Mouse (Mus musculus): ENCODE measurements around the gene Bzw1. TPM values are rescaled to one million over a fixed set of nuclear protein-coding genes. Genes with fewer than 3 reads are reported as not detected.

The Bzw1 gene
- polyA plus RNA-seq (2014; fragmentation: Nextera tagmentation; extraction: Ambion mirVana): 523 and 595 TPM in 2 replicates

DNA sequence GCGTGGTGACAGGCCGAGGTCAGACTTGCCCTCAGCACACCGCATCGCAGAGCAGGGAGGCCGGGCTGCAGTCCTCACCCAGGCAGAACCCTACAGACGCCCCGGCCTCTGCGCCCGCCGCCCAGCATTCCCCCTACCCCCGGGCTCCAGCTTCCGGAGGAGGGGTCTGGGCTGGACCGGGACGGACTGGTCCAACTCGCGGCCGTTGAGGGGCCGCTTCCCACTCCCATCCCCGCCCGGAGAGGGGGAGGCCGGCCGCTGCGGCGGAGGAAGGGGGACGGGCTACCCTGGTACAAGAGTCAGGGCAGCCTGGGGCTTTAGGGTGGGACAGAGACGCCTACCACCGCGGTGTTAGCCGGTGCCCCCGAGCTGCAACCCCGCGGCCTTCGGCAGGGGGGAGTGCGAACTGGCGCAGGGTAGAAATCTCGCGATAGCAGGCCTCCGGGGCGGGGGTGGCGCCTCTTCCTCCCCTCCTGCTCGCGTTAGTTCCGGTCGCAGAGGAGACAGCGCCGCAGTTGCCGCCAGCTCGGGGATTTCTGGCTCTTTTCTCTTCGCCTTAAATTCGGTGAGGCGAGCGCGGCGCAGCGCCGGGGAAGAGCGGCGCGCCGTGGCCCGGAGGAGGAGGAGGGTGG lies at the start of gene Bzw1:
TSS of gene Bzw1 (plus strand) at position 247 of the 632 bp plus-strand sequence.
- Histone ChIP-seq H3K4me3 (ENCODE audit: low read depth, low read length) (peak within 1 kb of the TSS; percentile 100), H3K4me2 (ENCODE audit: low read depth, low read length) (peak within 1 kb of the TSS; percentile 66), H3K4me1 (ENCODE audit: control insufficient read depth, insufficient read depth, low read length) (no peaks in the 10 kb centered on the region), H3K27ac (replicated peaks; ENCODE audit: low read depth, low read length) (peak within 1 kb of the TSS; percentile 98), H3K9ac (replicated peaks; ENCODE audit: low read length) (peak within 1 kb of the TSS; percentile 99), H3K36me3 (replicated peaks; ENCODE audit: control insufficient read depth, insufficient read depth, low read depth, low read length) (peaks cover 6% of the 10 kb centered on the region), H3K27me3 (ENCODE audit: control insufficient read depth, insufficient read depth, low read length) (no peaks in the 10 kb centered on the region), H3K9me3 (replicated peaks; ENCODE audit: control insufficient read depth, low read length) (no peaks in the 10 kb centered on the region)
- ATAC-seq (replicated peaks; ENCODE audit: insufficient number of reproducible peaks, low FRiP score, low TSS enrichment, low read depth) (peak; percentile 97), DNase-seq (ENCODE audit: low spot score) (peak; percentile 94)
- WGBS: under 1% methylated on average over 46 of the region's 61 CpGs

DNA sequence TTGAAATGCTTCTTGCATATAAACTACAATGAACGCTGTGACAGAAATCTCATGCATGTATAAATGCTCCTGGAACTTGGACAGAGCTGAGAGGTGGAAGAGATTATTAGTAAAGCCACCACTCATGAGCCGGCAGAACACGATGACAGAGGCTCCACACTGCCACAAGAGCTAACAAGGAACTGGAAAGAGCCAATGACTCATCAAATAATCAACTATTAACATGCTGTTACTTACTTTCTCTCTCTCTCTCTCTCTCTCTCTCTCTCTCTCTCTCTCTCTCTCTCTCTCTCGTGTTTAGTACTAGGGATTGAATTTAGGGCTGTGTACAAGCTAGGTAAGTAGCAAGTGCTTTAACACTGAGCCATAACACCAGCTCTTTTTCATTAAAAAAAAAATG lies 48.8 kb upstream of the Bzw1 start:
- no peaks in the 10 kb centered on the region for H3K27me3 ChIP-seq (ENCODE audit: control insufficient read depth, insufficient read depth, low read length)
- DNase-seq (ENCODE audit: low spot score) (no peak), ATAC-seq (replicated peaks; ENCODE audit: insufficient number of reproducible peaks, low FRiP score, low TSS enrichment, low read depth) (no peak)
- H3K27ac ChIP-seq (replicated peaks; ENCODE audit: low read depth, low read length): no peak overlapping the region
- H3K9me3 ChIP-seq (replicated peaks; ENCODE audit: control insufficient read depth, low read length): no peaks in the 10 kb centered on the region
- no peak overlapping the region for H3K9ac ChIP-seq (replicated peaks; ENCODE audit: low read length)
- no peaks in the 10 kb centered on the region for H3K4me1 ChIP-seq (ENCODE audit: control insufficient read depth, insufficient read depth, low read length)
- H3K36me3 ChIP-seq (replicated peaks; ENCODE audit: control insufficient read depth, insufficient read depth, low read depth, low read length): no peaks in the 10 kb centered on the region
- H3K4me2 ChIP-seq (ENCODE audit: low read depth, low read length): no peak overlapping the region
- 86% methylated on average over 4 of the region's 4 CpGs for WGBS
- H3K4me3 ChIP-seq (ENCODE audit: low read depth, low read length): no peak overlapping the region

DNA sequence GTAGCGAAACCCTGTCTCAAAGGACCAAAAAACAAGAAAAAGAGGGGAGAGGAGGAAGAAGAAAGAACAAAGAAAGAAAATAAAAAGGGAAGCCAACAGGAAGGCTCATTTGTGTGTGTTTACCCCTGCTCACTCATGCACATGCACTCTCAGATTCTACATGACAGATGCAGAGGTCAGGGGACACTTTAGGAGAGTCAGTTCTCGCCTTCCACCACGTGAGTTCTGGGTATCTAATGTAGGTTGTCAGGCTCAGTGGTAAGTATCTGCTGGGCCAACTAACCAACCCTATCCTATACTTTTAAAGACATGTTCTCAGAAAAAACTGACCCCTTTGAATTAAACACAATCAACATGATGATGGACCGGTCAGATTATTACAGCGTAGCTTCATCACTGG lies 48.1 kb upstream of the Bzw1 start:
- Histone ChIP-seq H3K27me3 (ENCODE audit: control insufficient read depth, insufficient read depth, low read length) (no peaks in the 10 kb centered on the region), H3K4me2 (ENCODE audit: low read depth, low read length) (no peak overlapping the region), H3K36me3 (replicated peaks; ENCODE audit: control insufficient read depth, insufficient read depth, low read depth, low read length) (no peaks in the 10 kb centered on the region), H3K4me1 (ENCODE audit: control insufficient read depth, insufficient read depth, low read length) (no peaks in the 10 kb centered on the region), H3K27ac (replicated peaks; ENCODE audit: low read depth, low read length) (no peak overlapping the region), H3K9ac (replicated peaks; ENCODE audit: low read length) (no peak overlapping the region), H3K4me3 (ENCODE audit: low read depth, low read length) (no peak overlapping the region), H3K9me3 (replicated peaks; ENCODE audit: control insufficient read depth, low read length) (no peaks in the 10 kb centered on the region)
- ATAC-seq (replicated peaks; ENCODE audit: insufficient number of reproducible peaks, low FRiP score, low TSS enrichment, low read depth): no peak
- 81% methylated on average over 5 of the region's 5 CpGs for WGBS
- no peak for DNase-seq (ENCODE audit: low spot score)

DNA sequence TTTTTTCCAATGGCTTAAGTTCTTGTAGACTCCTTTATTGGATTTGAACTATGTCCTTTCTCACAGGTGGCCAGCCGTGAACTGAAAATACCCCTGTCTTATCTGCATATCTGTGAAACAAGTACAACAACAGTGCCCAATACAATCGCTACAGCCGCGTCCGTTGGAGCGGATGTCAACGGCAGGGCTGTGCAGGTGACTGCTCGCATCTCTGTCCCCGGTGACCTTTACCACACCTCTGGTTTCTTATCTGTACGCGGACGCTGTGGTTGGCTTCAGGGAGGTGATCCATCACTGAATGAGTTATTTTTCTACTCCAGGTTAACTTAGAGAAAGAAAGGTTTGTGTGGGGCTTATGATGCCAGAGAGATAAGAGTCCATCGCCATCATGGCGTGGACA lies 46.5 kb upstream of the Bzw1 start:
- Histone ChIP-seq H3K4me2 (ENCODE audit: low read depth, low read length) (no peak overlapping the region), H3K4me3 (ENCODE audit: low read depth, low read length) (no peak overlapping the region), H3K36me3 (replicated peaks; ENCODE audit: control insufficient read depth, insufficient read depth, low read depth, low read length) (no peaks in the 10 kb centered on the region), H3K9me3 (replicated peaks; ENCODE audit: control insufficient read depth, low read length) (no peaks in the 10 kb centered on the region), H3K27ac (replicated peaks; ENCODE audit: low read depth, low read length) (no peak overlapping the region), H3K27me3 (ENCODE audit: control insufficient read depth, insufficient read depth, low read length) (no peaks in the 10 kb centered on the region), H3K4me1 (ENCODE audit: control insufficient read depth, insufficient read depth, low read length) (no peaks in the 10 kb centered on the region), H3K9ac (replicated peaks; ENCODE audit: low read length) (no peak overlapping the region)
- WGBS: 92% methylated on average over 14 of the region's 14 CpGs
- DNase-seq (ENCODE audit: low spot score) (no peak), ATAC-seq (replicated peaks; ENCODE audit: insufficient number of reproducible peaks, low FRiP score, low TSS enrichment, low read depth) (no peak)

DNA sequence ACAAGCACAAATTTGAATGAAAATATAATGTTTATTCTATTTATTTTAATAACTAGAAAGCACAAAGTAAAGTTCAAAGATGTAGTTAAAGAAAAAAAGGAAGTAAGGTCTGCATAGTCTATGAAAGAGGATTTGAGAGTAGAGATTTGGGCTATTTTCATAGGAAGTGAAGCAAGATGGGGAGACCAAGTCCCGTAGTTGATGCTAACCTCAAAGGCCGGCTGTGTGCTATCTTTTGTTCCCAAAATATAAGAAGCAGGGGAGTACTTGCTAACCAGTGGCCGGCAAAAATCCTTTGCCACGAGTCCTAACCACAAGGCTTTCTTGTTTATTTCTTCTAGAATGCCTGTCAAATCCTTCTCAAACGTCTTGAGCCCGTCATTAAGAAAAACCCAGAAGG lies 44.0 kb upstream of the Bzw1 start:
- H3K27me3 ChIP-seq (ENCODE audit: control insufficient read depth, insufficient read depth, low read length): no peaks in the 10 kb centered on the region

DNA sequence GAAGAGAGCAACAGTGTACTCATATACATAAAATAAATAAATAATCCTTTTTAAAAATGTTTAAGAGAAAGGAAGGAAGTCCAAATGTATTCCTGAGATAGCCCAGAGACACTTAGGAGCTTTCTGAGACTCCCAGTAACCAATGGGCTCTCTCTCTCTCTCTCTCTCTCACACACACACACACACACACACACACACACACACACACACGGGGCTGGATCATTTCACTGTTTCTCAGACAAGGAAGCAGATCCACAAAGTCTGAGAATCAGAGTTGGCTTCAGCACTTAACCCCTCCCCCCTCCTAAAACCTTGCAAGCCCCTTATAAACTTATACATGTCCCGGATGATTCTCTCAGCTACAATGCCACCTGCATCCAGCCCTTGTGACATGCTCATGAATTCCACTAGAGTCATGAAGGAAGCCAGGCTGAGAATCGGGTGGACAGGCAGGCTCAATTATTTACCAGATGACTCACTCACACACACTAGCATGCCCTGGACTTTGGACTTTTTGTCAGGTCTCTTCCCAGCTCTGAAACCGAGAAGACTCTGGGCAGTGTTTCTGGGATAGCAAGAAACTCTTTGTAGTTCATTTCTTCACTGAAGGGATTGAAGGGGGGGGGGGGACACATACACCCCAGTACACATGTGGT lies 39.3 kb upstream of the Bzw1 start:
- no peak for DNase-seq (ENCODE audit: low spot score)
- H3K9ac ChIP-seq (replicated peaks; ENCODE audit: low read length): no peak overlapping the region
- ATAC-seq (replicated peaks; ENCODE audit: insufficient number of reproducible peaks, low FRiP score, low TSS enrichment, low read depth): no peak
- H3K9me3 ChIP-seq (replicated peaks; ENCODE audit: control insufficient read depth, low read length): no peaks in the 10 kb centered on the region
- WGBS: 60% methylated on average over 4 of the region's 4 CpGs
- H3K4me2 ChIP-seq (ENCODE audit: low read depth, low read length): no peak overlapping the region
- H3K4me1 ChIP-seq (ENCODE audit: control insufficient read depth, insufficient read depth, low read length): no peaks in the 10 kb centered on the region
- no peak overlapping the region for H3K4me3 ChIP-seq (ENCODE audit: low read depth, low read length)
- H3K27me3 ChIP-seq (ENCODE audit: control insufficient read depth, insufficient read depth, low read length): no peaks in the 10 kb centered on the region
- no peaks in the 10 kb centered on the region for H3K36me3 ChIP-seq (replicated peaks; ENCODE audit: control insufficient read depth, insufficient read depth, low read depth, low read length)
- H3K27ac ChIP-seq (replicated peaks; ENCODE audit: low read depth, low read length): no peak overlapping the region

More for the DNA sequence above, 44.0 kb upstream of the Bzw1 start:
- WGBS: 81% methylated on average over 6 of the region's 6 CpGs
- no peak overlapping the region for H3K4me2 ChIP-seq (ENCODE audit: low read depth, low read length)
- ATAC-seq (replicated peaks; ENCODE audit: insufficient number of reproducible peaks, low FRiP score, low TSS enrichment, low read depth): no peak
- no peak overlapping the region for H3K27ac ChIP-seq (replicated peaks; ENCODE audit: low read depth, low read length)
- no peak overlapping the region for H3K4me3 ChIP-seq (ENCODE audit: low read depth, low read length)
- no peaks in the 10 kb centered on the region for H3K36me3 ChIP-seq (replicated peaks; ENCODE audit: control insufficient read depth, insufficient read depth, low read depth, low read length)
- no peak overlapping the region for H3K9ac ChIP-seq (replicated peaks; ENCODE audit: low read length)
- no peak for DNase-seq (ENCODE audit: low spot score)
- H3K4me1 ChIP-seq (ENCODE audit: control insufficient read depth, insufficient read depth, low read length): no peaks in the 10 kb centered on the region
- H3K9me3 ChIP-seq (replicated peaks; ENCODE audit: control insufficient read depth, low read length): no peaks in the 10 kb centered on the region

DNA sequence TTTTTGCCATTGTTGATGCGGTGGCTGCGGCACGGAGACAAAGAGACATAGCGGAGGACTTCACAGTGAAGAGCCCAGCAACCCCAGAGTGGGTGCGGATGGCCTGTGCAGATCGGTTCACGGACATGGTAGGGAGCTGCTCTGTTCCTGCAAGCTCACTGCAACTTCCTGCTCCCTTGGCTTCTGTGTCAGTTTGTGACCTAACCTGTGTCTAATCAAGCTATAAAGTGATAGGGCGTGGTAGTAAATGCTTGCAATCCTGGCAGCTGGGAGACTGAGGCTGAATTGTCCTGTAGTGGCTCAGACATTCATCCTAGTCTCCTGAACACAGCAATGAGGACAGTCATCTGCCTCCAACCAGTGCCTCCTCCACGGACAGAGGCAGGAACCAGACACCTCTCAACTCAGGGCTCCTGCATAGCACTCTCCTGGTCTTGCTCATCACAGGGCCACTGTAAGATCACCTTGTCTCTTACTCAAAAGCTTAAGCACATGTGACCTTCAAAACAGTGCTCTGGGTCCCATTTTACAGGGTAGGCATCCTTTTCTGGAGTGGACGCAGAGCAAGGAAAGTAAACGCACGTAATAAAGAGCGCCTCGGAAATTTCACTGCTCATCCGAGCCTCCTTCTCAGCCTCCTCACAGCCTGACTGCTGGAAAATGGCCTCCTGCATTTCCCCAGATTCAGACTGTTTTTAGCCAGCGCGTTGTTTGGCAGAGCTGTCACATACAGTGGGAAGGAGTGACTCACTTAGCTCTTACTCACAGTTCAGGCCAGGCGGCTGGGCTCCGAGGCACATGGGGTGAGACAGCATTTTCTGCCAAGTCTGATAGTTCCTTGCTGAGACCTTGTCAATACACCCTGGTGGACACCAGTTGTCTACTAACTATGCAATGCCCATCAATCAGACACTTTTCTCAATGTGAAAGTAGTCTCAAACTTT lies 33.5 kb upstream of the Bzw1 start:
- no peaks in the 10 kb centered on the region for H3K4me1 ChIP-seq (ENCODE audit: control insufficient read depth, insufficient read depth, low read length)
- H3K9ac ChIP-seq (replicated peaks; ENCODE audit: low read length): no peak overlapping the region
- DNase-seq (ENCODE audit: low spot score) (no peak), ATAC-seq (replicated peaks; ENCODE audit: insufficient number of reproducible peaks, low FRiP score, low TSS enrichment, low read depth) (no peak)
- H3K27ac ChIP-seq (replicated peaks; ENCODE audit: low read depth, low read length): no peak overlapping the region
- H3K36me3 ChIP-seq (replicated peaks; ENCODE audit: control insufficient read depth, insufficient read depth, low read depth, low read length): no peaks in the 10 kb centered on the region
- H3K27me3 ChIP-seq (ENCODE audit: control insufficient read depth, insufficient read depth, low read length): no peaks in the 10 kb centered on the region
- H3K4me2 ChIP-seq (ENCODE audit: low read depth, low read length): no peak overlapping the region
- no peak overlapping the region for H3K4me3 ChIP-seq (ENCODE audit: low read depth, low read length)
- H3K9me3 ChIP-seq (replicated peaks; ENCODE audit: control insufficient read depth, low read length): no peaks in the 10 kb centered on the region
- WGBS: 89% methylated on average over 19 of the region's 19 CpGs
